Mouse (Mus musculus): ENCODE data around the gene Klk4.

The Klk4 gene

DNA sequence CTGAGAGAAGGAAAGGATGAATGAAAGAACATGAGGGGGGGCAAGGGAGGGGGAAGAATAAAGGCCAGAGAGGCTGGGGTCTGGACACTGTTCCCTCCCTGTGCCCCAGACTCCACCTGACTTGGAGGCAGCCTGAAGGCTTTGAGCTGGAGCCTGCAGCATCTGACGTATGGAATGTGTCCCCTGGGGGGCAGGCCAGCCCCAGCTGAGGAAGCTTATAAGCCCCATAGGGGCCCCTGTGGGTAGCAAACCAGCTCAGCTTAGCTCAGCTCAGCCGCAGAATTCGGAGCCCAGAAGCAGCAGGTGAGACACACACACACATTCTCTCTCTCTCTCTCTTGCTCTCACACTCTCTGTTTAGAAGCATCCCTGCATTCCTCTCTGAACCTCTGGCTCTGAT, at the start of gene Klk4:
Gene Klk4 (plus strand): TSS at position 249 of the 400 bp plus-strand sequence.
- DNase-seq (ENCODE audit: low spot score in 2 of 2): no peak

DNA sequence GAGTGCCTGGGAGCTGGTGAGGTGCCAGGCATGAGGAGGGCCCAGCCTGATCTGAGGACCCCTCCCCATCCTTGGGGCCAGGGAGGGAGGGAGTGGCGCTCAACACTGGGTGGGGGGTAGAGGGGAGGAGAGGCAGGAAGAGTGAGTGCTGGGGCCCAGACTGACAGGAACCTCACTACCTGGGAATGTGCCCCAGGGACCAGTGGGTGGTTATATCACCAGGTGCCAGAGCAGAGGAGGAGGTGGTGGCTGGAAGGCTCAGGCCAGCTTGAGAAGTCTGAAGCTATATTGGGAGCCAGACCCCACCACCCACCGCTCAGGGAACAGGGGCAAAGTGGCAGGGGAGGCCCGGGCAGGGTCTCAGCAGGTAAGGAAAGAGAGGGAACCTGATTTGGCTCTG, 39.3 kb upstream of the Klk4 start, which contains the start of gene Klk5:
Gene Klk5 (plus strand): TSS at position 271 of the 400 bp plus-strand sequence.
- no peak for DNase-seq (ENCODE audit: low spot score in 2 of 2)

DNA sequence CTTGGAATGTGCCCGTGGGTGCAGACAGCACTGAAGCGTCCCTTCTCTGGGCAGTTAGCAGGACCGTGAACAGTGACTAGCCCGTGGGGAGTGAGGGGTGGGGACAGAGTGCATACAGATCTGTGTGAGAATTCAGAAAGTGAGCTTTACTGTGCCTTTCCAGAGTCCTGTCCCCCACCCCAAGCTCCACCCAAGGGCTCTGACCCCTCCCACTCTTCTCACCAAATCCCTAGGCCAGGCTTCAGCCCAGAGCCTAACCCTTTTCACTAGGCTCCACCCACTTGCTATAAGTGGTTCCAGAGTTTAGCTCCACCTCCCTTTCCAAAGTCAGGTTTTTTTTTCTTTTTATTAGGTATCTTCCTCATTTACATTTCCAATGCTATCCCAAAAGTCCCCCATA, 37.2 kb upstream of the Klk4 start:
- no peak for DNase-seq (ENCODE audit: low spot score in 2 of 2)

DNA sequence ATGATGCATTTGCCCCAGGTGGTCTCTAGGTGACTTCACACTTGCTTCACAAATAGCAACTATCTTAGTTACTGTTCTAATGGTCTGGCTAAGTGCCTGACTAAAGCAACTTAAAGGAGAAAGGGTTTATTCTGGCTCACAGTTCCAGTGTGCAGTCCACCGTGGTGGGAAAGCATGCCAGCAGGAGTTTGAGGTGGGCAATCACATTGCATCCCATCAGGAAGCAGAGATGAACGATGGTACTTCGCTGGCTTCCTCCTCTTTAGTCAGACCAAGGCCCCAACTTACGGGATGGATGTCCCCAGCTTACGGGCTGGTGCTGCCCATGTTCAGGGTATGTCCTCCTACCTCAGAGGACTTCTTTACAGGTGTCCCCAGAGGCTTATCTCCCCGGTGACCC, 29.3 kb upstream of the Klk4 start:
- DNase-seq (ENCODE audit: low spot score in 2 of 2): no peak

DNA sequence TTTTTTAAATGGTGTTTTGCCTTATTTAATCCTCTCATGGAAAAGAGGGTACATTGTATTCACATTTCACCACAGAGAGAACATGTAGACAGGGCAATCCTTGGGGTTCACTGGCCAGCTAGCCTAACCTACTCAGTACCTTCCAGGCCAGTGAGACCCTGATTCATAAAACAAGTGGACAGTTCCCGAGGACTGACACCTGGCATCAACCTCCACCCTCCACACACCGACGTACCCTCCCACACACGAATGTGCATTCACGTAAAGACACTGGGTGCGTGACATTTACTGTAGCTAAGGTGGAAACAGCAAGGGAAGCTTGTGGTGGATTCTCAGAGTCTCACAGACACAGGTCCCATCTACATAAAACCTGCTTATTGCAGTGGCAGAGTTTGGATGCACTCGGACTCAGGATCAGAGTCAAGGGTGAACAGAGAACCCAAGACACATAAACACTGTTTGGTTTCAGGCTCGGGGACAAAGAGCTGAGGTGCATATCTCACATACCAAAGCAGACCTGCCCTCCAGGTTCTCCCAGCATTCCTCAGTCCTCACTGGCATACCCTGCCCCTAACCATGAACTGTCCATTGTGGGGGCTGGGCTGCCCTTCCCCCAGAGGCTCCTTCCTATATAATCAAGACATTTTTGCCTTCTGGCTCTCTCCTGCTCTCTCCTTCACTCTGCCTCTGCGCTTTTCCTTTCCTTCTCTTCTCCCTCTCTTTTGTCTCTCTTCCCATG, 26.1 kb upstream of the Klk4 start:
- no peak for DNase-seq (ENCODE audit: low spot score in 2 of 2)

DNA sequence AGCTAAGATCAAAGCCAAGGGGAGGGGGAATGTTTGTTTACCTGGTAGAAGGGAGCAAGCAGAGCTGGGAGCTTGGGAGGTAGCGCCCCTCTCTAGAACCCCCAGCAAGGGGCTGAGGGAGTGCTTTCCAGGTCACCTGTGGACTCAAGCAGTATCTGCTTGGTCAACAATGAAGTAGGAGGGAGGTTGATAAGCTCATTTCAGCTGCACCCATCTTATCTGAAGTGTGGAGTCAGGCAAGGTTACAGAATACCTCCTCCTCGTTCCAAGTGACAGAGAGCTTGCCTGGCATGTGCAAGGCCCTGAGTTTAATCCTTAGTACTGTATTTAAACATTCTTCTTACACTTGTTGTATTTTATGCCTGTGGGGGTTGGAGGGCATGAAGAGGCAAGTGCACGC, 25.3 kb upstream of the Klk4 start:
- no peak for DNase-seq (ENCODE audit: low spot score in 2 of 2)

DNA sequence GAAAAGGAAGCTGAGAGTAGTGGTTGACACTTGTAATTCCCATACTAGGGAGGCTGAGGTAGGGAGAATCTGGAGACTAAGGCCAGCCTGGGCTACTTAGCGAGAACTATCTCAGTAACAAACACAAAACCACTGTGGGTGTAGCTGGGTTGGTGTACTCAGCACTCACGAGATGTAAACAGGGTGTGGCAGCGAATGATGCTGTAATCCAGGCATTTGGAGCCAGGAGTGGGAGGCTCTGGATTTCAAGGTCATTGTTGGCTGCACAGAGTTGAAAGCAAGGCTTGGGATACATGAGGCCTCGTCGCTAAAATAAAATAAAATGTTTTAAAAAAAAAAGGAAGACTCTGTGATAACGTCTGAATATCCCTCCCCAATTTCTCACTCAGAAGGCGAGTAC, 24.7 kb upstream of the Klk4 start:
- DNase-seq (ENCODE audit: low spot score in 2 of 2): no peak

DNA sequence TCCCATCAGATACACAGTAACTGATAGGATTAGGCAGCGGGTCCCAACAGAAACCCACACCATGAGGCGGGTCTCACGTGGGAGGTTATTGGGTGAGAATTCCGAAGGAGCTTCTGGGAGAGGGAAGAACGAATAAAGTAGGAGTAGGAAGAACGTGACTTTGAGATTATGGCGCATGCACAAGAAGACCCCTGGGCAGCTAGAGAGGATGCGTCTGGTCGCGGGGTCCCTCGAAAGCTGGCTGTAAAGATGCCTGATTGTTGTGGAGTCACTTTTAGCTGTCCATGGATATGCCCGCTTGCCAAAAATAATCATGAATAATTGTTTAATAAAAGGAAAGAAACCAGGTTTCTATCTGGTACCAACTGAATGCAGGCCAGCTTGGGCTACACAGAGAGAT, 23.5 kb upstream of the Klk4 start:
- DNase-seq (ENCODE audit: low spot score in 2 of 2): no peak

DNA sequence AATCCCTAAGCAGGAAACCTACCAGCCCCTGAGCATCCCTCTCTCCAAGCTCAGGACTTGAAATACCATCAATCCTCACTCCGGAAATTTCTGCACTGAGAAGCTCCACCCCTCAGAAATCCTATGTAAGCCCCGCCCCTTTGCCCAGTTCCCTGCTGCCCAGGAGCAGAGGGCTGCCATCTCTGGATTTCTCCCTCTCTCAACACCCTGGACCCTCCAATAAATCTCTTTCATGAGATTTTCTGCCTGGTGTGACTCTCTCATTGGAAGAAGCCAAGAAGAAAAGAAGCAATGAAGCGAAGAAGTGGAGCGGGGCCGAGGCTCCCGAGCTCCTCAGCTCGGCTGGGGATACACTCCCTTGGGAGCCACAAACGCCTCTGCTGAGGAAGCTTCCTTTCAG, 20.5 kb upstream of the Klk4 start:
- DNase-seq (ENCODE audit: low spot score in 2 of 2): no peak

DNA sequence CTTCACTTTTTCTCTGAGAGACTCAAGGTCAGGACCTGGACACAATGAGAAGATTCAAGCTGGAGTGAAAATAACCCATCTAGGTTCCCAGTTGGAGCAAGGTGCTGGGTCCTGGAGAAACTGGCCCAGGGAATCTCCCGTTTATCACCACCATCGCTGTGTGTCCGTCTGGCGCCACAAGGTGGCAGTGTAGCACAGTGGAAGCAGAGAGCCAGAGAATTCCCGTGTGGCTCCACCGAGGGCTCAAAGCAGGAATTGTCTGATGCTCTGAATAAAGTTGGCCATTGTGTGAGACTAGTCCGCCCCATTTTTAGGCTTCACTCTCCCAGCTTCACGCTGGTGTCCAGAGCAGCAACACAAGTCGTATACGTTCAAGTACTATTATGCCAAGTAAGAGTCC, 7.7 kb upstream of the Klk4 start:
- peak; percentile 35 to 72 for DNase-seq (ENCODE audit: low spot score in 2 of 2)

DNA sequence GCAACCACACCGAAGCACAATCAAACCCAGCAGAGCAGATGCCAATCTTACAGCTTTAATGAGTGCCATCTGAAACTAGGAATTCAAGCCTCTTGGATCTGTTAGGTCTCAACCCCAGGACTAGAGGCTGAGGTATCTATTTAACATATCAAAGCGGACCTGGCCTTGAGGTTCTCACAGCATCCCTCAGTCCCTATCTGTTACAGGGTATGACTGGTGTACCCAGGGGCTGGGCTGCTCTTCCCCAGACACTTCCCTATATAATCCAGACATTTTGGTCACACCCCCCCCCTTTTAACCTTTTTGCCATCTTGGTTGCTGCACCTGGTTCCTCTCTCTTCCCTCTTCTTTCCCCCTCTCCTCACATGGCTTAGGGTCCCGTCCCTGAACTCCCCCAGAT, 7.3 kb upstream of the Klk4 start:
- DNase-seq (ENCODE audit: low spot score in 2 of 2): no peak

DNA sequence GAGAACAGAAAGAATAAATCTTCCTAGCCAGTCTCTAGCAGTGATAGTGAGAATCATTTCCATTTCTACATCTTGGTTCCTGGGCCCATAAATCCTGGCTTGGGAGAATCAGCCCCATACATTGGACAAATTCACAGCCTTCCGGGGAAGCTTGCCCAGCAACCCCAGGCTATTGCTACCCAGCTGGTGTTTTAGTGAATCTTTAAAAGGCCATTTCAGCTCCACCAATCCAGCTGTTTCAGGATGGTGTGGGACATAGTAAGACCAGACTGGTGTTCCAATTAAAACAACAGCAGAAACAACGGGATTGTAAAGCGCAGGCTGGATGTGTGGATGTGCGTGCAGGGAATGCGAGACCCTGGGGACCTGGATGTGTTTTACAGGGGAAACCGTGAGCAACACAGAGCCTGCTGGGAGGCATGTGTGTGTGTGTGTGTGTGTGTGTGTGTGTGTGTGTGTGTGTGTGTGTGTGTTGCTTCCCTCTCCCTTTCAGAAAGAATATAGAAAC, 6.0 kb upstream of the Klk4 start:
- no peak for DNase-seq (ENCODE audit: low spot score in 2 of 2)

DNA sequence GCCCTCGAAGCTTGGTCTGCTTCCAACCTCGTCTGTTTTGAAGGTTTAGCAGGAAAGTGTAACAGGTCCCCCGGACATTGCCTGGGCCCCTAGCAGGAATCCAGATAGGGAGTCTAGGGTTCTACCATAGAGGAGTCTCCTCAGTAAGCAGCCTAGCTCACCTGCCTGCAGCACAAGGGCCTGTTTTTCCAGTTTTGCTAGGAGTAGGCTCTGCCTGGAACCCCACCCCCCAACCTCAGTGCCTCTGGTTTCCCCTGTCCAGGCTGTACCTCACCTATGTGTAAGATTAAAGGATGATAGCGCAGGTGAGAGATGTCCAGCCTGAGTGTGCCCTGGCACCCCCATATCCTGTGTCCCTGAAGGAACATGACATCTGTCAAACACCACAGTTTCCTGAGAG, 4.5 kb upstream of the Klk4 start:
- DNase-seq (ENCODE audit: low spot score in 2 of 2): no peak

DNA sequence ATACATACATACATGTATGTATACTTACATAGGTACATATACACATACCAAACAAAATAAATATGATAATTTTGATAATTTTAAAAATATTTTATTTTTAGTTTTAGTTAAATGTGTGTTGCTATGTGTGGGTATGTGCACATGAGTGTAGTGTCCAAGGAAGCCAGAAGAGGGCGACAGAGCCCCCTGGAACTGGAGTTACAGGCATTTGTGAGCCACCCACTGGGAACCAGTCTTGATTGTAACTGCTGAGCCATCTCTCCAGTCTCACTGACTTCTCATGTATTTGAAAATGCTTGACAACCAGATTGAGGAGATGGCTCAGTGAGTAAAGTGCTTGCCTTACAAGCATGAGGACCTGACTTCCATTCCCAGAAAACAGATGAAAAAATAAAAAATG, 2.7 kb upstream of the Klk4 start:
- no peak for DNase-seq (ENCODE audit: low spot score in 2 of 2)

DNA sequence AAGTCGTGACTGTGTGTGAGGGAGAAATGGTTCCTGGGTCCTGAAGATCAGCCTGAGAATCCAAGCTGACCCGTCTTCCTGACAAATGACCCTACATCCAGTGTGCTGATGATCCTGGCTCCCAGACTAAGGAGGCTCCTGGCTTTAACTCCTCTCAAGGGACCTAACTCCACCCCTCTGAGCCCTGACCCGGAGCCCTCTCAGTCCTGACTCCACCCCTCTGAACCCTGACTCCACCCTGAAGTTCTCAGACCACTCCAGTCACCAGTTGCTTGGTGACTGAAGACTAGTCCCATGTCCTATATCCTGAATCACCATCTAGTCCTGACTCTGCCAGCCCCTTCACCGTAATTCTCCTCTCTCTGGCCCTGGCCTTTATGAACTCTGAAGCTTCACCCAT, 1.4 kb downstream of the Klk4 start:
- DNase-seq (ENCODE audit: low spot score in 2 of 2): no peak

DNA sequence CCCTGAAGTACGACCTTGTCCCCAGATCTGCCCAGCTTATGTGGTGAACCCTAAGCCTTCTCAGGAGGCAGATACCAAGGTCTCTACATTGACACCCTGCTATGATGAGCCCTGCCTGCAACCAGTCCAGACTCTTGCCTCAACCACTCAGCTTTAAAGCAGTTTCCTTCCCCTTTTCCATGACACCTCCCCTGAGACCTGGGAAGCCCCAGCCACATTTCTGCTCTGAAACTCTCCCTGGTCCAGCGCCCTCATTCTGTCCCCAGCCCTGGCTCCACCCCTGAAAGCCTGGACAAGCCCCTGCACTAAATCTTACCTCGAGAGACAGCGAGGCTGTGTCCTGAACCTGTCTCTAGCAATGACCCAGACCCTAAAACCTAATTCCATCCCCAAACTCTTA, 1.9 kb downstream of the Klk4 start:
- no peak for DNase-seq (ENCODE audit: low spot score in 2 of 2)

DNA sequence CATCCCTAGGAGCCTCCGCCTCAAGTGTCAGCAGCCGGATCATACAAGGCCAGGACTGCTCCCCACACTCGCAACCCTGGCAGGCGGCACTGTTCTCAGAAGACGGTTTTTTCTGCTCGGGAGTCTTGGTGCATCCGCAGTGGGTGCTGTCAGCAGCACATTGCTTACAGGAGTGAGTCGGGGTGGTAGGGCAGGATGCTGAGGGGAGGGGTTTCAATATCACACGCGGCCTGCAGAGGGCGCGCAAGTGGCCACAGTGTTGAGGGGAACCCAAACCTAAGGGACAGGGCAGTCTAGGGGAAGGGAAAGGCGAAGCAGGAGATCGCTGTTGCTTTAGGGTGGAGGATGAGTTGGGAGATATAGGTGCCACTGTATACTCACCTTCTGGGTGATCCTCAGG, 2.6 kb downstream of the Klk4 start:
- peak; percentile 15 to 23 for DNase-seq (ENCODE audit: low spot score in 2 of 2)

DNA sequence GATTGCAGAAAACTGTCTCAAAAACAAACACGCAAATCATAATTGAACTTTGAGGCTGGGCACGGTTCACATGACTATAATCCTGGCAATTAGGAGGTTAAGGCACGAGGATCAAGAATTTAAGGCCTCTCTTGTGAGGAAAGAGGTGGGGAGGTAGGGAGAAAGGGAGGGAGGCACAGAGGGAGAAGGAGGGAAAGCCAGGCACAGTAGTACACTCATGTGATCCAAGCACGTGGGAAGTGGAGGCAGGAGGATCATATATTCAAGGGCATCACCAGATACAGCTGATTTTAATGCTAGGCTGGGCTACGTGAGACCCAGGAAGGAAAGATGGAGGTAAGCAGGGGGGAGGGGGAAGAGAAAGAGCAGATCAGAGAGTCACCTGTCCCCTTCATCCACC, 10.4 kb downstream of the Klk4 start:
- no peak for DNase-seq (ENCODE audit: low spot score in 2 of 2)

DNA sequence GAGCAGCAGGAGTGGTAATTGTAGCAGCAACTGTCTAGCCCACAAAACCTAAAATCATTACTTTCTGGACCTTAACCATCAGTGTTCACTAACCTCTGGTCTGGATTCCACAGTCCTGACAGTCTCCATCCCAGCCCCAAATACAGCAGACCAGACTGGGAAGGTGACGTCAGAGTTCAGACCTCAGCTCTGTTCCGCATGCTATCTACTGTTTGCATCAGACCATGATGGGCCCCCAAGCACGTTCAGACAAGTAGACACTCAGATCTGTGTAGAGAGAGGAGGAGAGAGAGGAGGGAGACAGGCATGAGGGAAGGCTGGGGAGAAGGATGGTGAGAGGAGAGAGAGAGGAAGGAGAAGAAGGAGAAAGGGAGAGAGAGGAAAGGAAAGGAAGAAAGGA, 10.8 kb downstream of the Klk4 start:
- no peak for DNase-seq (ENCODE audit: low spot score in 2 of 2)

DNA sequence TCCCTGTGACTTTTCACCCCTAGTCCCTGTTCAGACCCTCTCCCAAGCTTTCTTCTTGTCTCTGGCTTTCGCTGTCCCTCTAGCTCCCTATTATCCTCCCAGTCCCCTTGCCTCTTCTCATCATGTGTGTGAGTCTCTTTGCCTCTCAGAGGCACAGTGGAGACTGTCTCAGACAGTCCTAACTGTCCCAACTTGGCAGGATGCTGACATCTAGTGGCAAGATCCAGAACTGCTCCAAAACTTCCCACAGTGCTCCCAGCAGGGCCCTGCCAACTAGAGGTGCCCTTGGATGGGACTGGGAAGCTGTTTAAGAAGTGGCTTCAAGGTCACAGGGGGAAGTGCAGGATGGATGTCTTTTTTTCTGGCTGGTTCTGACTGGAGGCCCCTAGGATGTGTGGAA, 13.9 kb downstream of the Klk4 start:
- DNase-seq (ENCODE audit: low spot score in 2 of 2): peak; percentile 74 to 88

DNA sequence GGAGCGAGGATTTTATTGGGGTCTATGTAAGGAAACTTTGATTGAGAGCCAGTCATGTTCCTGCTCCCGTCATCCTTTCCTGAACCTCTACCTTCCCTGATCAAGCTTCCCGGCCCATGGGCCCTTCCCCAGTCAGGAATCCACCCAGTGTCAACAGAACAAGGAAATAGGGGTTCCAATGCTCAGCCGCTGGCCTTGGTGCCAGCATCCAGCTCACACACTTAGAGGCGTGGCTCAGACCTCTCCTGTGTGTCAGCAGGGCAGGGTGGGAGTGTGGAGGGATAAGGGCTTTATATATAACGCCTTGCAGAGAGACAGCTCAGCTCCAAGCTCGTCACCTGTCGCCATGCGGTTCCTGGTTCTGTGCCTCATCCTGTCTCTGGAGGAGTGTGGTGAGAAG, 33.9 kb downstream of the Klk4 start:
- DNase-seq (ENCODE audit: low spot score in 2 of 2): no peak

DNA sequence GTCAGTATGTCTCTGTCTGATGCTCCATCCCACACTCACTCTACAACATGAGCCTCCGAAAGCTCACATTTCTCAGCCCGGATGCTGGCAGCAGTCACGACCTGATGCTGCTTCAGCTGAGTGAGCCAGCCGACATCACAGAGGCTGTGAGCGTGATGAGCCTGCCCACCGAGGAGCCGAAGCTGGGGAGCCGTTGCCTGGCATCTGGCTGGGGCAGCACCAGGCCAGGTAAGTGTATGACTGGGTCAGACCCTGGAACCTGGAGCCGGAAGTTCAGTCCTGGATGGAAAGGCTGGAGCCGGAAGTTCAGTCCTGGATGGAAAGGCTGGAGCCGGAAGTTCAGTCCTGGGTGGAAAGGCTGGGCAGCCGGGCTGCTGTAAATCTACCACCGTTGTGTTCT, 37.5 kb downstream of the Klk4 start:
- DNase-seq (ENCODE audit: low spot score in 2 of 2): no peak

DNA sequence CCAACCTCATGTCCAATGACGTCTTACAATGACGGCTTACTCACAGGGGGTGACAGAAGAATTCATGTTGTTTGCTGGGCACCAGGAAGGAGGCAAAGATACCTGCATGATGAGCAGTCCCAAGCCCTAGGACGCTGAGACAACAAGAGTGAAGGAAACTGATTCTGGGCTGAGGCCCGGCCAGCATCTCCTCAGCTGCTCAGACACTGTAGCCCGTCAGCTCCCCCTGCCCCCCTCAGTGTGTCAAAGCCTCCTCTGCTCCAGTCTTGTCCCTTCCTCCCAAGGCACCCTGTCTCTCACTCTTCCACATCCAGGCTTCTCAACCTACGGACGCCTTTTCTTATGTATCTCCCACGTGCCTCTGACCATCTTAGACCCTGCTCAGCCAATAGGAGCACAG, 37.9 kb downstream of the Klk4 start:
- DNase-seq (ENCODE audit: low spot score in 2 of 2): no peak
